Mouse (Mus musculus) heart, adult 18-20 months (tissue): ENCODE measurements around the gene Esm1. TPM values are rescaled to one million over a fixed set of nuclear protein-coding genes. Genes with fewer than 3 reads are reported as not detected.

ENCODE experiments used
- DNase-seq, 2 experiments: peaks; one replicate each; pipeline ENCODE4 v3.0.0; 2021 to 2022; ENCODE audit warnings: mixed read lengths in 1 of 2
- long read RNA-seq, 2 experiments: library from polyadenylated mRNA; stranded (forward); transcript quantifications; one replicate each; pipeline ENCODE4 v2.0.0; 2021
- total RNA-seq, 2 experiments: library from RNA; stranded (reverse); gene quantifications; 2 replicates each; pipeline ENCODE4 v1.2.3; 2021

Gene Esm1
- under 1 TPM; 0.44 to 0.57 TPM for total RNA-seq
- long read RNA-seq, experiment 1: 0 reads
- long read RNA-seq, experiment 2: 0 reads

DNA sequence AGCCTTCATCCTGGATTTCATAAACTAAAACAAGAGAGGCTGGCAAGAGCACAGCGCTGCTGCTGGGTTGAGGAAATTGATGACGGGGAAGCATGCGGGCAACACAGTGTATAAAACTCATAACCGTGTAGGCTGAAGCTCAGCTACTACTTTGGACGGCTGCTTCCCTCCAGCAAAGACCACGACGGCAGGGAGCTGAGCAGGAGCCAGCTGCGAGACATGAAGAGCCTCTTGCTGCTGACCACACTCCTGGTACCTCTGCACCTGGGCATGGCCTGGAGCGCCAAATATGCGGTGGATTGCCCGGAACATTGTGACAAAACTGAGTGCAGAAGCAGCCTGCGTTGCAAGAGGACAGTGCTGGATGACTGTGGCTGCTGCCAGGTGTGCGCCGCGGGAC lies at the start of gene Esm1:
Gene Esm1, plus strand, starts transcription at position 36 of the 400 bp plus-strand sequence.
- DNase-seq: no peak

DNA sequence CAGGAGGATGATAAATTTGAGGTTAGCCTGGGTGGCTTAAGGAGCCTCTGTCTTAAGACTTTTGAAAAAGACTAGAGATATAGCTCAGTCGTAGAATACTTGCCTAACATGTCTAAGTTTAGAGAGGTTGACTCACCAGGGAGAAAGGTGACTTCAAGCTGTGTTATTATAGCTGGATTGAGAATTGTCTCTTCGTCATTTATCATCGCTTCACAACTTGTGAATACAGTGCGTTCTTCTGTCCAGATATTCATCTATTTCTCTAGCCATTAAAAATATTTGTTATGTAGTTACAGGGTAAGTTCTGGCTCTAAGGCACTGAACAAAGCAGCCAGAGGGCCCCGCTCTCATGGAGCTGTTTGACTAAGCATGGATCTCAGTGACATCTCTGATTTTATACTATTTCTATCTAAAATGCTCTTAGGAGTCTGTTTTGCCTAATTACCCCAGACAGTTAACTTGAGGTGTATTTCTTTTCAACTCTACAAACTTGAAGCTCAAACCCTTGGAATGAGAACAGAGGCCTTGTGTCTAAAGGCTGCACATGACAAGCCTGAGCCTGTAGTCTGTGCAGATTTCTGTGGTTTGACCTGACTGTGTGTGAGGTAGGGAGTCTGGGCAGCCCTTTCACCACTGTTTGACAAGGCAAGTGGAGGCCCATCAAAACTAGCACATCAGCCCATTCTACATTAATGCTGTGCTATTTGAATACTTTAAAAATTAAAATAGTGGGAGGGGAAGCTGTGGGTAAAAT lies 45.0 kb upstream of the Esm1 start:
- no peak for DNase-seq

DNA sequence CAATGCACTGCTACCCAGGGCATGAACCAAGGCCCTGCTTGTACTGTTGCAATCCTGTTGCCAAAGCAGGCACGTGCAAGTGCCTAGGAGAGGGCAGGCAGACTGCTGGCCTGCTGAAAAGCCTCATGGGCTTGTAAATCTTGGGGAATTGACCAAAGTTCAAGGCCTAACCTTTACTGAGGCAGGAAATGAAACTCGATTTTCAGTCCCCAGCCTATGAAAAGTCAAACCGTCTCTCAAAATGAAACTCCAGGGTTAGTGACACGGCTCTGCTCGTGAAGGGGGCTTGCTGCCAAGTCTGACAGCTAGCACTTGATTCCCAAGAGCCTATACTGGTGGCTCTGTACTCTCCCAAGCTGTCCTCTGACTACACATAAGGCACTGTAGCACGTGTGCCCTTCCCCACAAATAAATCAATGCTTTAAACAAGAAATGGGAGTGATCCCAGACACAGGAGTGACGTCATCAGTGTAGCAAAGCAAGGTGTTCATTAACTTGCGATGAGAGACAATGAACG lies 41.4 kb upstream of the Esm1 start:
- DNase-seq: peak; percentile 5 to 13

DNA sequence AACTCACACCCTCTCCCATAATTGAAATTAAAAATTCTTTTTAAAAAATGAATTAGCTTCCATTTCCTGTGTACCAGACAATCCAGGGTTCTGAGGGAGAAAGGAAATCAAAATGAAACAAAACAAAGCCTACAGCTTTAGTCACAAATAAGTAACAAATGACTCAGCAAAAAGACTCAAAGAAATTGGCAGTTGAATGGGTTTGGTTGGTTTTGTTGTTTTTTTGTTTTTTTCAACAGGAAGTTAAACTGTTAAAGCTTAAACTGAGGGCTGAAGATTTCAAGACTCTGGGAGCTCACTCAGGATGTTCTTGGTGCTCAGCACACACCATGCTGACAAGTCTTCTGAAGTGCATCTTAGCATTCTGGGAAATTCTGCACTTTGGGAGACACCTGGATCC lies 39.2 kb upstream of the Esm1 start:
- DNase-seq: no peak

DNA sequence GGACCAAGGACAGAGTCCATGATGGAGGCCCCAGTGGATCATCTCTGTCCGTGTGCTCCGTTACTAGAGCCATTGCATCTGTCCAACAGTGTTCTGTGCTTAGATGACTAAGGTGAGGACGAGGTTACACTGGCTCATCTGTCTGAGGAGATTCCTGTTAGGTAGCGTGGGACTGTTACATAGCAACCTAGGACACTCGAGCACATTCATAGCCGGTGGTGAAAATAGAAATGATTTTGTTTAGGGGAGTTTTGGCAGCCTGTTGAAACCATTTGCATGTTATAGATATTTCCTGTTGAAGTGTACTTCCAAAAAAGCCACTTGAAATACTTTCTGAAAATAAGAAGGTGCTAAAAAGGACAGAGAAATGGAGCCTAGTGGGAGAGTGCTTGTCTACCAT lies 35.3 kb upstream of the Esm1 start:
- DNase-seq: no peak

DNA sequence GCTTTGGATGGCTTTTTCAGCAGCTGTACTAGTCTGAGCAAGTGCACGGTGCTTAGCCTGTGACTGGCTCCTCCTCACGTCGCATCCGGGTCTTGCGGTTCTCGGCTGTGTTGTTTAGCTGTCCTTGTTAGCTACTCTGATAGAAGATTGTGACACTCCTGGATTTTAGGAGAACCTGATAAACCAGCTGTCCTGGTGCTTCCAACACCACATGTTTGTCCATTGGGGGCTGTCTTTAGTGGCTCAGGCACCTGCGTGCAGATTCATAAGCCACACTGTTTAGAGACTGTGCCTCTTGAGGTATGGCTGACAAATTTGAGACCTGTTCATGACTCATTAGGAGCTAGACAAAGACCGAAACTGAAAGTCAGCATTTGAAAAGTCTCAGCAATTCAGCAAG lies 26.1 kb upstream of the Esm1 start:
- no peak for DNase-seq

DNA sequence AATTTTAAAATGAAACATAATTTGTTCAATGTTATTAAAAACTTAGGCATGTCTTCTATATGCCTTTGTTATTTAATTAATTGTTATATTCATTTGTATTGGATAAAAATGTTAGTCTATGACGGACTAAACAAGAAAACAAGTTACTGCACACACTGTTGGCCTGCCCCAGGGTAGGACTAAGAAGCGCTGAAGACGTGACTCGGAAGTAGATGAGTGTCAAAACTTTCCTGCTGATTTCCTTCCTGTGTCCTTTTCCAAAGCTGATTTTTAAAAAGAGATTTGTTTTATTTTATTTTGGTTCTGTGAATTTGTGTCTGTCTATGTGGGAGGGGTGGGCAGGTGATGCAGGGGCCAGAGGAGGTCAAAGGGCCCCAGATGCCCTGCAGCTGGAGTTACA lies 25.7 kb upstream of the Esm1 start:
- DNase-seq: no peak

DNA sequence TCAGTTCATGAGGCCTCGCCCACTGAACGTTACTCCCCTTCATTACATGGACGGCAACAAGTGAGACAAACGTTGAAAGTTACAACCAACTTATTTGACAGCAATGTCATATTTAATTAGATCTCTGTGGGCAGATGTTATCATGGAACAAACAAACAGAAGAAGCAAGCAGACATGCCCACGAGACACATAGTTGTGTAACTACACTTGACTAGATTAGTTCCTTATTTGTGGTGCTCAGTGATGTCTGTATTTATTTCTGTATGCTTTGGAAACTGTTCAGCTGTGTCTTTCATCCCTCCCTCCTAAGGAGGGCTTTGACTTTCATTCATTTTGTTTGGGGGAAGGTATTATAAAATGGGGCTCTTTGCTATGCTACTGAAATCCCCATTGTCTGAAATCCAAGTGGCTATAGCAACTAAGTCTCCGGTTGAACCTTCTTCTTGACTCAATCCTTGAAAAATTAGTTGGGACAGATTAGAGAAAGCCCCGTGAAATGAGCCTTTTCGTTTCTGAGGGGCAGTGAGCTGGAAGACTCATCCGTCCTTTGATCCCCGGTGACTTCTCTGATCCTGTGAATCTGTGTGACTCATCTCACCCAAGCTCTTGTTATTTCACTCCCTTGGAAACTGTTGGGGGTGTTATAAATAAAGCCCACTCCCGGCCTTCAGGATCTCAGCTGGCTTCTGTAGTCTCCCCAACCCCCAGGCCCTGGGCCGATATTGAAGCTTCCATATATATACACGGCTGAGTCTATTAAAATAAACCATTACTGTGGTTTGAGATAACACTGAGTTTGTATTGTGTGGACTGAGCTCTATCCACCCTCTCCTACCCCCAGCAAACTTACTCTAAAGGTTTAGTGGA lies 12.4 kb upstream of the Esm1 start:
- DNase-seq: no peak

DNA sequence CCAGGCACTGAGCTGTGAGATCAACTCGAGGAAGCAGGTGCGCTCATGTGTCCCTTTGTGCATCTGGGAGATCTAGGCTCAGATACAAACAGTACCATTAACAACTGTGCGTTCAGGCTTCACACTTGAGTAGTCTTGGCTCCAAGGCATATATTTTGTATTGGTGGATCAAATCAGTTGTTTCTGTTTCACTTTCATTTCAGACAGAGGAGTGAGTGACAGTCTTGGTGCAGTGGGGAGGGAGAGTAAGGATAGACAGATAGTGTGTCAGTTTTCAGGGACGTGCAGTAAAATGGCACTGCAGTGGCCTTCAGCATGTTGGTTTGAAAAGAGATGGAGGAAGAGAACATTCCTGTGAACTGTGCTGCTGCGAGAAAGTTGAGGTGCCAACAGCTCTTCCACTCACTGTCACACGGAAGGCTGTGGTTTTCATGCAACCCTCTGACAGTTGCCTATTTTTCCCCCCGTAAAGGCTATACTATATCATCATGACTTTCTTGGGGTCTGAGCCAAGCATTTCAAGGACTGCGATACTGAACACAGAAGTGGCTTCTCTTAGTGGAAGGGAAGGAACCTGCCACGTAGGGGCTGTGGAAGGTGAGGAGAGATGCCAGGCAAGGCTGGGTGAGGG lies 11.5 kb upstream of the Esm1 start:
- DNase-seq: no peak

DNA sequence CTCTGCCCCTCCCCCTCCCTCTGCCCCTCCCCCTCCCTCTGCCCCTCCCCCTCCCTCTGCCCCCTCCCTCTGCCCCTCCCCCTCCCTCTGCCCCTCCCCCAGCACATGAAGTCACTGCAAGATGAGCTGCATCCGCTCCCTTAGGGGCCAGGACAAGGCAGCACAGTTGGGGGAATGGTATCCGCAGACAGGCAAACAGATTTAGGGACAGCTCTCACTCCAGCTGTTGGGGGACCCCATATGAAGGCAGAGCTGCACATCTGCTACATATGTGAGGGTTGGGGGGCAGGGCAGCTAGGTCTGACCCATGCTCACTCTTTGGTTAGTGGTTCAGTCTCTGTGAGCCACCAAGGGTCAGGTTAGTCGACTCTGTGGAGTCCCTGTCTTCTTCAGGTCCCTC lies 10.1 kb upstream of the Esm1 start:
- DNase-seq: no peak

DNA sequence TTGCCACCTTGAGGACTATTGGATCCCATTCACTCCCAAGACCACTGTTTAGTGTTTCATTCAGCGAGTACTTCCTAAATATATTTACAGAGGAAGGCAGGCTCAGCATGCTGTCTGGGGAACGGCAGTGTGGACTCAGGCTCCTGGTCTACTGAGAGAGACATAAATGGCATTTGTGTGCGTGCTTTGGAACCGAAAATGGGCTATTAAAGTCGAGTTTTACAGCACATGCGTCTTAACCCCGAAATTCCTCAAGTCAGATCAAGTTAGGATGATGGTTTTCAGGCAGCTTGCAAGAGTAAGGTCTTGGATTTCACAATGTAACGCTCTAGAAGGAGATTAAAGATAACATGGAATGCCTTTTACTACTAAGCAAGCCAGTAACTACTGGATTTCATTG lies 8.7 kb upstream of the Esm1 start:
- DNase-seq: no peak

DNA sequence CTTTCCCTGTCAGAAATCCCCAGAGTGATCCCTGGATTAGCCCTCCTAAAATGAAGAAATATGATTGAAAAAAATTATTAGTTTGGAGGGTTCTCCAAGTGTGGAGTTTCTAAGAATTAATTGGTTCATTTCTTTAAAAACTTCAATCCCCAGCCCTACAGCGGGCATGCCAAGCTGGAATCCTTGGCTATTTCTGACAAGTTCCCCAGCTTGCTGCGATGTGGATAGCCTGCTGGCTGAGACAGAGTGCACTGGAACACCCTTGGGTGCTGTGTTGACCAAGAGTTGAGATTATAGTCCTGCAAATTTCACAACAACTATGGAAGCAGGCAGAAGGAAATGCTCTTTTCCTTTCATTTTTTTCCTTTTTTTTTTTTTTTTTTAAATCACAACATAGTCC lies 7.8 kb upstream of the Esm1 start:
- peak in 1 of 2 experiments; percentile 20 for DNase-seq

DNA sequence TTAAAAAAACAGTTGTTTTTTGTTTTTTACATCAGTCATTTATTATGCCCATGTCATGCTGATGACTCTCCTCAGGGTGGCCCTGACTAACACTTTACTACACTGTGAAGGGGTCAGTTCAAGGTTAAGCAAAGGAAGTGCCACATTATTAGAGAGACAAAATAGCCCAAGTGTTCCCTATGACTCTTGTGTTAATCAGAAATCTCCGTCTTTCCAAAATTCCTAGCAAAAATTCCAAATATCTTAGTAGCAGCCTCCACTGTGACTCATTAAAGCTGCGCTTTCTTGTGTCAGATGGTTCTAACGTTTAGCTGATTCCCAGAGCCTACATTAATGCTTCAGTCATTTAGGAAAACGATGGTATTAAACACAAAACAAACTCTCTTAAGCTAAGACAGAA lies 7.3 kb upstream of the Esm1 start:
- no peak for DNase-seq

DNA sequence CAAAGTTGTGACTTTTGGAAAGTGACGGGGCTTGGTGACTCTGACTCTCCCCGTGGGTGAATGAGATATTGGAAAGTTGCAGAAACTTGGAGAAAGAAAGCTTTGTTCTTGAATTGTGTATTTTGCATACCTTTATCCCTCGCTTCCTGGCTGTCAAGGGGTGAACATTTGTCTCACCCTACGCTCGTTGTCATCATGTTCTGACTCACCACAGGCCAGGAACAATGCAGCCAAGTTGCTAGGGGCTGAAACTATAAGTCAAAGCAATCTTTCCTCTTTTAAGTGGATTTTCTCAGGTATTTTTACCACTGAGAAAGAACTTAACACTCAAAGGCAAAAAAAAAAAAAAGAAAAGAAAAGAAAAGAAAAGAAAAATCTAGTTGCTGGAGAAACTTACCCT lies 6.3 kb upstream of the Esm1 start:
- DNase-seq: no peak

DNA sequence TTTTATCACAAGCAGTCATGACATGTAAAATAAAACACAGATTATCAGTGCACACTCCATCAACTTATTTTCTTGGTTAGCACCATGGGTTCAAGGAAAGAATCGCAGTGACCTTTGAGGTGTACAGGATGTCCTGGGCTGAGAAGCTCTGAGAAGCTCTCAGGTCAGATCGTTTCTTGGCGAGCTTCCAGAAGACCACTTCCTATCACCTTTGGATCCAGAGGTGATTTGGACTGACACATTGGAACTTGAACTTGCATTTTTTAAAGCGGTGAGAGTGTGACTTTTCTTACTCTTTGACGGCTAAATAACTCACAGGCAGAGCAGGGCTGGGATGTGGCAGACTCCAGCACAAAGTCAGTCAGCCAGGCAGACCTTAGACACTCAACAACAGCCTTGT lies 4.1 kb upstream of the Esm1 start:
- no peak for DNase-seq

DNA sequence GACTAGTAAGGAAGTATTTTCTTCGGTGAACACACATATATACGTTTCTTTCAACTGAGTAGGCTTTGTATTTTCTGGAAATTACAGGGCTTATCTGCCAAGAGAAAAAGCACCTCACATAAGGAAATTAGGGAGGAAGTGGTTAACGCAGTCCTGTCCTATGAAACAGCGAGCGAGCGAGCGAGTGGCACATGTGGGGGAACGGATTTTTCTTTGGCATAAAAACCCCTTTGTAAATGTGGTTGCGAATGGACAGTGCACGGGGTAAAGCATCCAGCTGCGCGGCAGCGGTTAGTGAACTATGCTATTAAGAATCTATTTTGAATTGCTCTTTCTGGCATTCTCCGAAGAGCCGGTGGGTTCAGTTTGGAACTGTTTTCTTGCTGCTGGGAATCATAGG lies 1.9 kb downstream of the Esm1 start:
- DNase-seq: no peak

DNA sequence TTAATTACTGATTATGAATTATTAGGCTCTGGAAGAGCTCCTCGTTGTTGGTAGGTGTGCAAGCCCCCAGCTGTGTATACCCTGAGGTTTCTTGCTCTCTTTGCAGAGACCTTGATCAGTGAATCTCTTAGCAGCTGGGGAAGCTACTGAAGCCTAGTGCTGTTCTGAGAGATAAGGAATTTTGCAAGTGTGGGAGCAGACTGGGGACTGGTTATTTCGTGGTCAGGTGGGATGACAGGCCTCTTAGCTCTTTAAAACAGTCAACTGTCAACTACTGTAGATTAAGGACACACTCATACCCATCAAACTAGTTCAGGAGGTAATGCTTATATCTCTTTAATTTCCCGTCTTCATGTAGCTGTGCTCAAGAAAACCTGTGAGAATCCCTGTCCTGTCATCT lies 2.9 kb downstream of the Esm1 start:
- no peak for DNase-seq

DNA sequence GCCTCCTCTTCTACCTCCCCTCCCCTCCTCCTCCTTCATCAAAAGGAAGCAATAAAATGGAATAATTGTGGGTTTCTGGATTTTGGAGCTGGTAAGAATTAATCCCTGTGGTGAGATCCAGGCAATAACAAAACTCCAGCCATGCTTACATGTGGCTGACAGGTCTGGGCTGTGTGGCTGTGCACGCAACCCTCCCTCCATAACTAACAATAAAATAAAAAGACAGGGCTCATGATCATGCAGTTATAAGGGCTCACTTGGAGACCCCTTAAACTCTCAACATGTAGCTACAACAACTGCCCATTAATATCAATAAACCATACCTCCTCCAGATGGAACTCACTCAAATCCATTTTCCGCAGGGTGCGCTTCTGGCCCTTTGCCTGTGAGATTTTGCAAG lies 4.4 kb downstream of the Esm1 start:
- no peak for DNase-seq

DNA sequence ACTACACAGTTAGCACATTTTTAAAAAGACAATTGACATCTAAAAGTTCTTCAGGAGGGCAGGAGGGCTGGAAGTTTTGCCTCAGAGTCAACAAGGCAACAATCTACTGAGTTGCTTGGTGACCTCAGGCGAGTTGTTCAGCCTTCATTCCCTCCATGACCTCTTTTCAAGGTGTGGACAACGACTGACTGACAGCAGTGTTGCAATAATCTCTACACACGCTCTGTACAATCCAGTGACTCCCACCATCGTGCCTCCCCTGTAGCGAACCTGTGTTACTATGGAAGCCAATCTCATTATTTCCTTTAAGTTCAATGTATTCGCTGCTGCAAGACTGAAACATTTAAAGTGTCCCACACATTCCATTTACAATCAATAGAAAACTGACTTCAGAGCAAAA lies 12.4 kb downstream of the Esm1 start:
- DNase-seq: no peak

DNA sequence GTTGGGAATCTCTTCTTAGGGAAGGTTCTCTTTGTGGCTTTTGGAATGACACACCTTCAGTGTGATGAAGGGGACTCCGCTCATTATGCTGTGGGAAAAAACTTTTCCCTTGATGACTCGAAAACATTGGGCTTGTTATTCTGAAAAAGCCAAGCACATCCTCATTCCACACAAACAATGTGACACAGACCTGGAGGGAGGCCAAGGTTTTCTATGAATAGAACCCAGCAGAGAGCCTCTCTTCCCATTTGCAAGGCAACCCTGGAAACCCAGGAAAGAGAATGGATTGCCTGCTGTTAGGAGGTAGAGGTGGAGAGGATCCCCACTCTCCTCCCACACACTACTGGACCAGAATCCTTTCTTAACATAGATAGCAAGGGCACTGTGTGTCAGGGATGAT lies 14.6 kb downstream of the Esm1 start:
- peak; percentile 83 to 84 for DNase-seq

DNA sequence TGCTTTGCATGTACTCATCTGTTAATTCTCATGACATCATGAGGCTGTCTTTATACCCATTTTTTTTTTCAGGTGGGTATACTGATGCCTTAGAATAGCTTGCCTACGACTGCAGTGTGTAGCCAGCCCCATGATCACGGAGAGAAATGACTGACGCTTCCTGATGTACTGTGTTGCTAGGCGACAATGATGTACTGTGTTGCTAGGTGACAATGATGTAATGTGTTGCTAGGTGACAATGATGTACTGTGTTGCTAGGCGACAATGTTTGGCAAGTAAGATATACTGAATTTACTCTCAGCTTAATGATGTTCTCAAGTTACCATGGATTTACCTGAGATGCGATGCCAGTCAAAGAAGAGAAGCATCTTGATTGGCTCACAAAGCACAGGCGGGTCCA lies 16.4 kb downstream of the Esm1 start, which contains the start of gene Gzmk:
Gene Gzmk, minus strand, starts transcription at position 98 of the 400 bp plus-strand sequence.
- DNase-seq: no peak

DNA sequence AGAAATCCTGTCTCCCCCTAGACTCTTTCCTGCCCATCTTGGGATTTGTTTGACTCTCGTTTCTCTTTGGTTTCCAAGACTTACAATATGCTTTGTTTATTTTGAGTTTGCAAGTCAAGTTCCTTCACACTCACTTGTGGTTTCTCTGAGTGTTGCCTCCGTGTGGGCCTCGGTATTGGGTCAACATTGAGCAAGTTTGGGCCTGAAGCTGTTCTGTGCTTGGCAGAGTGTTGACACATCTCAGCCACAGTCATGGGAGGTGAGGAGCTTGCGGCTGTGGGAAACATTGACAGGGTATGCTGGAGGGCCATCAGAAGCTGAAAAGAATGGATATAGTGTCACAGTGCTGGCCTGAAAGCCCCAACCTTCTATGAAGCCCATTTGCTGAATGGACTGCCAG lies 17.6 kb downstream of the Esm1 start:
- DNase-seq: no peak
